Mouse (Mus musculus) heart, embryonic 16.5 days (tissue): ENCODE data around the gene Fbh1. TPM values are rescaled to one million over a fixed set of nuclear protein-coding genes. Genes with fewer than 3 reads are reported as not detected.

Experiments
- ATAC-seq: fragments of 200-750 bp; cut with Nextera tagmentation; replicated peaks from 2 replicates; pipeline ENCODE4 v1.8.0; 2017; ENCODE audit warnings: moderate number of reproducible peaks; ENCODE audit not compliant: insufficient read depth, low FRiP score; ENCODE audit errors: extremely low read depth
- H3K27ac ChIP-seq: fragments of 300-500 bp; sonication (generic); 2 replicates; pipeline ENCODE4 v1.5.1; 2014; ENCODE audit warnings: mild to moderate bottlenecking, low read length, control low read depth, moderate library complexity
- H3K27me3 ChIP-seq: fragments of 300-500 bp; sonication (generic); 2 replicates; pipeline ENCODE4 v1.6.1; 2014; ENCODE audit warnings: low read length, mixed read lengths; ENCODE audit not compliant: control insufficient read depth, insufficient read depth
- H3K36me3 ChIP-seq: fragments of 300-500 bp; sonication (generic); 2 replicates; pipeline ENCODE4 v1.6.1; 2014; ENCODE audit not compliant: control insufficient read depth, insufficient read depth
- H3K4me1 ChIP-seq: fragments of 300-500 bp; sonication (generic); 2 replicates; pipeline ENCODE4 v1.6.1; 2014; ENCODE audit warnings: low read length, mixed read lengths; ENCODE audit not compliant: control insufficient read depth, insufficient read depth
- H3K4me2 ChIP-seq: fragments of 300-500 bp; sonication (generic); 2 replicates; pipeline ENCODE4 v1.6.1; 2014; ENCODE audit warnings: low read depth, mild to moderate bottlenecking, control low read depth, low read length
- H3K4me3 ChIP-seq: fragments of 300-500 bp; sonication (generic); 2 replicates; pipeline ENCODE4 v1.5.1; 2014; ENCODE audit warnings: mild to moderate bottlenecking, control low read depth, low read length
- H3K9ac ChIP-seq: fragments of 300-500 bp; sonication (generic); 2 replicates; pipeline ENCODE4 v1.6.1; 2014; ENCODE audit warnings: low read length, control low read depth
- H3K9me3 ChIP-seq: fragments of 300-500 bp; sonication (generic); replicated peaks from 2 replicates; pipeline ENCODE4 v1.6.1; 2016; ENCODE audit warnings: low read length; ENCODE audit not compliant: control insufficient read depth
- WGBS: fragments of 180-500 bp; shearing (Covaris S2); extraction: QIAGEN DNeasy Blood & Tissue Kit; methylation state at CpG from one replicate; pipeline ENCODE4 v1.1.7; 2014; 5-methylcytosine and 5-hydroxymethylcytosine counted together
- polyA plus RNA-seq: library from polyadenylated mRNA; unstranded; fragments of >200 nt; fragmentation: Nextera tagmentation; extraction: Ambion mirVana; gene quantifications from 2 replicates; pipeline ENCODE4 v1.2.1, GENCODE M21; 2015

The Fbh1 gene
- polyA plus RNA-seq, 1 experiment from 2014 or later, result 113 TPM

DNA sequence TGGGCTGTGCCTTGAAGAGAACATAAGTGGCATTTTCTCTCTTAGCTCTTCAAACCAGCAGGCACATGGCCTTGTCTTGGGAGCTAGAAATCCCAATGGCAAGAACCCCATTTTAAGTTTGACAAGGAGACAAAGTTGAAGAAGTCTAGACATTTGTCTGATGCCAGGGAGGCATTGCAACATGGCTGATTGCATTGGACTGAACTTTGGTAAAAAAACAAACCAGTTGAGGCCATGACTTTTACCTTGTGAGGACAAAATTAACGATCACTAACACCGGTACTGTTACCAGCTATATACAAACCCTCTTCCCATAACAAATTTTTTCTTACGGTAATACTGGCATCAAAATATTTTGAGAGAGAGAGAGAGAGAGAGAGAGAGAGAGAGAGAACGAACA, 84.0 kb downstream of the Fbh1 start:
- H3K9me3 ChIP-seq, result no peaks in the 10 kb centered on the region
- H3K4me2 ChIP-seq, result no peak overlapping the region
- H3K27ac ChIP-seq, result no peak overlapping the region
- H3K4me3 ChIP-seq, result no peak overlapping the region
- ATAC-seq, result no peak
- H3K27me3 ChIP-seq, result no peaks in the 10 kb centered on the region
- no peaks in the 10 kb centered on the region for H3K4me1 ChIP-seq
- no peak overlapping the region for H3K9ac ChIP-seq
- H3K36me3 ChIP-seq, result no peaks in the 10 kb centered on the region
- WGBS, result 83% methylated on average over 4 of the region's 4 CpGs

Other genes starting within 250 kb of the Fbh1 start
- gene Pfkfb3, start 223.5 kb downstream of the Fbh1 start, polyA plus RNA-seq, result 9.5 and 12.3 TPM in 2 replicates
- 84.5 and 102 TPM in 2 replicates for gene Rbm17, start 173.4 kb downstream of the Fbh1 start, polyA plus RNA-seq
- not detected in 2 replicates for gene Gm17490, start 151.3 kb downstream of the Fbh1 start, polyA plus RNA-seq
- gene Il2ra, start 134.8 kb downstream of the Fbh1 start, polyA plus RNA-seq, result 8.6 and 21.2 TPM in 2 replicates
- gene Il15ra, start 72.3 kb downstream of the Fbh1 start, polyA plus RNA-seq, result 16.0 and 19.2 TPM in 2 replicates
- 34.9 and 38.4 TPM in 2 replicates for gene Ankrd16, start 294 bp upstream of the Fbh1 start, polyA plus RNA-seq